13 mouse cellular contexts compared by ENCODE assay signal in the genomic region with DNA sequence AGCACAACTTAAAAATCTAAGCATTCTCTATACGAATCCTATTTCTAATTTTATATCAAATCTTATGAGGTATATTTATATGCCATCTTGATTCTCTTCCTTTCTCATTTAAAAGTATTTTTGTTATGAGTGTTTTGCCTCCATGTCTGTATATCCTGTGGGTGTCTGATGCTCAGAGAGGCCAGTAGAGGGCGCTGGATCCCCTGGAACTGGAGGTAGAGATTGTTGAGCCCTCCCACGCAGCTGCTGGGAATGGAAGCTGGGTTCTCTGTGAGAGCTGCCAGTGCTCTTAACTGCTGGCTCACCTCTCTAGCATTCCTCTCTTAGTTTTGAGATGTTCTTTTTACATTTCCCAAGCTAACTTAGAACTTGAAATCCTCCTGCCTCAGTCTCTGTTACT.
DNase-seq lines count a peak whose midpoint lies in the region; ATAC-seq and TF ChIP-seq lines count a peak whose summit lies in the region.
"Had no signal": no experiment of that assay in that cellular context is flagged by ENCODE, and none has a peak within 500 bp of the region (broad histone marks: within the 10 kb centered on the region; RNA-seq: fewer than 3 reads in every experiment).

No protein-coding gene starts in this region.

- no peak for TF ChIP-seq EP300 in liver, postnatal 0 days (IDR thresholded peaks at IDR 0.05; ENCODE audit: low read depth)
- no peak for TF ChIP-seq EP300 in ES-Bruce4 (IDR thresholded peaks at IDR 0.05; ENCODE audit: insufficient read depth, low read depth, low read length)

- 45% methylated on average over 3 of the region's 3 CpGs for WGBS in liver, postnatal 0 days (ENCODE audit: insufficient replicate concordance)
- 42% methylated on average over 3 of the region's 3 CpGs for WGBS in liver, embryonic 12.5 days (ENCODE audit: insufficient replicate concordance)
- 58% methylated on average over 3 of the region's 3 CpGs for WGBS in midbrain, embryonic 16.5 days

- H3K4me1 ChIP-seq in liver, postnatal 0 days (ENCODE audit: insufficient read depth): no peaks in the 10 kb centered on the region
- H3K4me1 ChIP-seq in liver, embryonic 12.5 days: no peaks in the 10 kb centered on the region
- no peaks in the 10 kb centered on the region for H3K4me1 ChIP-seq in ES-Bruce4 (ENCODE audit: control insufficient read depth, insufficient read depth, low read length)
- H3K4me1 ChIP-seq in midbrain, embryonic 16.5 days (ENCODE audit: control insufficient read depth, insufficient read depth, low read length): no peaks in the 10 kb centered on the region

- no peak for DNase-seq in liver, postnatal 0 days
- peak; percentile 38 for DNase-seq in WW6 (ENCODE audit: low read depth, low spot score)
- peak; percentile 19 for DNase-seq in testis, postnatal 14 days (ENCODE audit: low spot score)
- DNase-seq in embryo, embryonic 11 days: no peak
- DNase-seq: cerebellum, adult 11-12 months; kidney, postnatal 25 days; lung, postnatal 4 days had no signal

- no peaks in the 10 kb centered on the region for H3K36me3 ChIP-seq in liver, postnatal 0 days (replicated peaks; ENCODE audit: insufficient read depth, low read length)
- no peaks in the 10 kb centered on the region for H3K36me3 ChIP-seq in liver, embryonic 12.5 days
- no peaks in the 10 kb centered on the region for H3K36me3 ChIP-seq in ES-Bruce4 (ENCODE audit: control insufficient read depth, insufficient read depth, low read length, poor library complexity, severe bottlenecking)
- no peaks in the 10 kb centered on the region for H3K36me3 ChIP-seq in midbrain, embryonic 16.5 days (ENCODE audit: control insufficient read depth, insufficient read depth, low read length)

- peak; percentile 33; the same call in 1 of the 2 replicates for TF ChIP-seq CTCF in liver, postnatal 0 days (IDR thresholded peaks at IDR 0.05; ENCODE audit: low read depth)
- peak; percentile 75 for TF ChIP-seq CTCF in ES-Bruce4 (IDR thresholded peaks at IDR 0.05; ENCODE audit: low read depth, low read length)

- no peak overlapping the region for H3K9ac ChIP-seq in liver, postnatal 0 days (replicated peaks)
- H3K9ac ChIP-seq in liver, embryonic 12.5 days: no peak overlapping the region
- no peak overlapping the region for H3K9ac ChIP-seq in ES-Bruce4 (ENCODE audit: low read depth, poor library complexity, severe bottlenecking)
- no peak overlapping the region for H3K9ac ChIP-seq in midbrain, embryonic 16.5 days (ENCODE audit: low read depth, low read length)
- H3K9ac ChIP-seq: hindbrain, embryonic 14.5 days had no signal

- no peak overlapping the region for H3K4me2 ChIP-seq in liver, postnatal 0 days (ENCODE audit: low read depth, low read length)
- H3K4me2 ChIP-seq in liver, embryonic 12.5 days: no peak overlapping the region
- no peak overlapping the region for H3K4me2 ChIP-seq in midbrain, embryonic 16.5 days (ENCODE audit: low read length)
- H3K4me2 ChIP-seq: hindbrain, embryonic 14.5 days had no signal

- no peak for ATAC-seq in liver, postnatal 0 days
- ATAC-seq in liver, embryonic 12.5 days: no peak
- ATAC-seq in inflammation-experienced regulatory T-cells, adult 6 months: no peak
- no peak for ATAC-seq in midbrain, embryonic 16.5 days

- H3K4me3 ChIP-seq in liver, postnatal 0 days (ENCODE audit: low read depth, low read length): no peak overlapping the region
- H3K4me3 ChIP-seq in liver, embryonic 12.5 days: no peak overlapping the region
- H3K4me3 ChIP-seq in ES-Bruce4 (ENCODE audit: low read depth, low read length): no peak overlapping the region
- H3K4me3 ChIP-seq in midbrain, embryonic 16.5 days (ENCODE audit: low read depth, low read length): no peak overlapping the region
- H3K4me3 ChIP-seq: left cerebral cortex, adult 2 months had no signal

- H3K27ac ChIP-seq in liver, postnatal 0 days (ENCODE audit: low read depth): no peak overlapping the region
- H3K27ac ChIP-seq in liver, embryonic 12.5 days: no peak overlapping the region
- no peak overlapping the region for H3K27ac ChIP-seq in ES-Bruce4 (ENCODE audit: insufficient read depth, low read length)
- no peak overlapping the region for H3K27ac ChIP-seq in midbrain, embryonic 16.5 days (ENCODE audit: low read length)
- H3K27ac ChIP-seq: hindbrain, embryonic 14.5 days; left cerebral cortex, adult 2 months had no signal

- TF ChIP-seq POLR2A in ES-Bruce4 (IDR thresholded peaks at IDR 0.05; ENCODE audit: insufficient read depth, low read length): no peak

- H3K9me3 ChIP-seq in liver, postnatal 0 days (ENCODE audit: low read length): no peaks in the 10 kb centered on the region
- H3K9me3 ChIP-seq in liver, embryonic 12.5 days (replicated peaks): no peaks in the 10 kb centered on the region
- H3K9me3 ChIP-seq in ES-Bruce4 (replicated peaks; ENCODE audit: control insufficient read depth, insufficient read depth, low read length, poor library complexity, severe bottlenecking): no peaks in the 10 kb centered on the region
- no peaks in the 10 kb centered on the region for H3K9me3 ChIP-seq in midbrain, embryonic 16.5 days (replicated peaks; ENCODE audit: control insufficient read depth, low read length, poor library complexity, severe bottlenecking)

- no peaks in the 10 kb centered on the region for H3K27me3 ChIP-seq in liver, postnatal 0 days (ENCODE audit: insufficient read depth, low read length)
- no peaks in the 10 kb centered on the region for H3K27me3 ChIP-seq in liver, embryonic 12.5 days (replicated peaks)
- no peaks in the 10 kb centered on the region; the same call in 1 of the 2 replicates for H3K27me3 ChIP-seq in ES-Bruce4 (ENCODE audit: control insufficient read depth, insufficient read depth, low read length, poor library complexity, severe bottlenecking)
- H3K27me3 ChIP-seq in midbrain, embryonic 16.5 days (ENCODE audit: control insufficient read depth, insufficient read depth, low read depth, low read length): no peaks in the 10 kb centered on the region

Comparison
In these comparisons a context has a peak if more than half of its experiments do, and no peak if none do; other contexts are left out.
1. DNase-seq: peak in WW6 (single experiment) and testis, postnatal 14 days (single experiment); none in liver, postnatal 0 days (single experiment) and embryo, embryonic 11 days (single experiment).